Mouse (Mus musculus) mouse embryonic stem cell (cell line): ENCODE data around the gene Iqgap3.

Experiments
- in situ Hi-C, 2 experiments: fragments of 300-500 bp; cut with MboI; formaldehyde crosslinking; loops; 1 replicate in 1 of 2; 3 replicates in 1 of 2; pipeline ENCODE4 v1.14.3; 2019 to 2020; ENCODE audit warnings: low sequenced_read_pairs in 2 of 2, low pct_unique_long_range_greater_than_20kb in 1 of 2, mixed read lengths in 1 of 2; ENCODE audit not compliant: unreplicated experiment in 1 of 2

The Iqgap3 gene

GRCm38 (mm10) chr3:88081345-88082223, at the start of gene Iqgap3:
Iqgap3 (plus strand) TSS chr3:88081971.
- in situ Hi-C loops = loop anchor here (5.0 to 10.0 kb wide), 2 partner anchors 69 to 93 kb away; no protein-coding TSS in a partner anchor

- in situ Hi-C loops = no loop called here
Measured at GRCm38 (mm10) chr3:88033506-88033905, 48.3 kb upstream of the Iqgap3 start.

GRCm38 (mm10) chr3:88035561-88036293, 46.0 kb upstream of the Iqgap3 start:
- in situ Hi-C loops = loop anchor here in 1 of 2 experiments (5.0 kb wide), 1 partner anchor 37 kb away; no protein-coding TSS in a partner anchor

GRCm38 (mm10) chr3:88042661-88043421, 38.9 kb upstream of the Iqgap3 start, which contains the start of gene Gpatch4:
Gpatch4 (plus strand) TSS chr3:88043108.
- in situ Hi-C loops = no loop called here

GRCm38 (mm10) chr3:88049532-88049931, 32.2 kb upstream of the Iqgap3 start:
- in situ Hi-C loops = no loop called here

- in situ Hi-C loops = no loop called here
Measured at GRCm38 (mm10) chr3:88057030-88057429, 24.7 kb upstream of the Iqgap3 start.

- in situ Hi-C loops = no loop called here
Measured at GRCm38 (mm10) chr3:88057902-88058696, 23.7 kb upstream of the Iqgap3 start, which contains the start of gene Naxe. Naxe (minus strand) TSS chr3:88058495.

GRCm38 (mm10) chr3:88068386-88068785, 13.4 kb upstream of the Iqgap3 start:
- in situ Hi-C loops = no loop called here

GRCm38 (mm10) chr3:88071783-88072182, 10.0 kb upstream of the Iqgap3 start:
- in situ Hi-C loops = loop anchor here (5.0 to 10.0 kb wide), 2 partner anchors 34 to 47 kb away; partner anchors contain the start of gene Hapln2 (in 1 of the 2)

- in situ Hi-C loops = loop anchor here (5.0 to 10.0 kb wide), 2 partner anchors 36 to 49 kb away; partner anchors contain the start of gene Hapln2 (in 1 of the 2)
Measured at GRCm38 (mm10) chr3:88073631-88074030, 8.1 kb upstream of the Iqgap3 start.

- in situ Hi-C loops = loop anchor here (5.0 to 10.0 kb wide), 2 partner anchors 37 to 50 kb away; partner anchors contain the start of gene Hapln2 (in 1 of the 2)
Measured at GRCm38 (mm10) chr3:88074351-88074750, 7.4 kb upstream of the Iqgap3 start.

GRCm38 (mm10) chr3:88074766-88075165, 7.0 kb upstream of the Iqgap3 start:
- in situ Hi-C loops = loop anchor here (5.0 to 10.0 kb wide), 2 partner anchors 37 to 50 kb away; partner anchors contain the start of gene Hapln2 (in 1 of the 2)

GRCm38 (mm10) chr3:88077441-88077840, 4.3 kb upstream of the Iqgap3 start:
- in situ Hi-C loops = loop anchor here in 1 of 2 experiments (10.0 kb wide), 1 partner anchor 53 kb away; the partner anchor contains the start of gene Hapln2

GRCm38 (mm10) chr3:88078204-88078603, 3.6 kb upstream of the Iqgap3 start, which contains the start of gene Ttc24:
Ttc24 (minus strand) TSS chr3:88078304.
- in situ Hi-C loops = loop anchor here in 1 of 2 experiments (10.0 kb wide), 1 partner anchor 53 kb away; the partner anchor contains the start of gene Hapln2

GRCm38 (mm10) chr3:88082224-88082618, 450 bp downstream of the Iqgap3 start:
- in situ Hi-C loops = loop anchor here (5.0 to 10.0 kb wide), 2 partner anchors 70 to 93 kb away; no protein-coding TSS in a partner anchor

GRCm38 (mm10) chr3:88082663-88083062, 892 bp downstream of the Iqgap3 start:
- in situ Hi-C loops = loop anchor here (5.0 to 10.0 kb wide), 2 partner anchors 70 to 92 kb away; no protein-coding TSS in a partner anchor

- in situ Hi-C loops = loop anchor here (5.0 to 10.0 kb wide), 2 partner anchors 72 to 91 kb away; no protein-coding TSS in a partner anchor
Measured at GRCm38 (mm10) chr3:88084001-88084400, 2.2 kb downstream of the Iqgap3 start.
